Mouse (Mus musculus): ENCODE results near the gene Polr2l.

Gene Polr2l

GRCm38 (mm10) chr7:141475011-141475804 is at the start of gene Polr2l, which contains the start of gene Tspan4:
Polr2l (minus strand) TSS chr7:141475132.
Tspan4 (plus strand) TSS chr7:141475240.
- no peak for DNase-seq (ENCODE audit: low read depth)

GRCm38 (mm10) chr7:141524271-141524670 is 49.3 kb upstream of the Polr2l start:
- peak; percentile 39 for DNase-seq (ENCODE audit: low read depth)

GRCm38 (mm10) chr7:141523007-141523406 is 48.1 kb upstream of the Polr2l start:
- DNase-seq (ENCODE audit: low read depth), result no peak

GRCm38 (mm10) chr7:141519795-141520194 is 44.9 kb upstream of the Polr2l start:
- DNase-seq (ENCODE audit: low read depth), result no peak

GRCm38 (mm10) chr7:141518926-141519325 is 44.0 kb upstream of the Polr2l start:
- DNase-seq (ENCODE audit: low read depth), result no peak

- no peak for DNase-seq (ENCODE audit: low read depth)
Observed at GRCm38 (mm10) chr7:141518296-141518695, 43.4 kb upstream of the Polr2l start.

GRCm38 (mm10) chr7:141517638-141518037 is 42.7 kb upstream of the Polr2l start:
- DNase-seq (ENCODE audit: low read depth), result no peak

GRCm38 (mm10) chr7:141510681-141511191 is 35.8 kb upstream of the Polr2l start:
- no peak for DNase-seq (ENCODE audit: low read depth)

GRCm38 (mm10) chr7:141510196-141510595 is 35.3 kb upstream of the Polr2l start:
- no peak for DNase-seq (ENCODE audit: low read depth)

- no peak for DNase-seq (ENCODE audit: low read depth)
Observed at GRCm38 (mm10) chr7:141508160-141508559, 33.2 kb upstream of the Polr2l start.

- DNase-seq (ENCODE audit: low read depth), result no peak
Observed at GRCm38 (mm10) chr7:141506278-141506677, 31.3 kb upstream of the Polr2l start.

- no peak for DNase-seq (ENCODE audit: low read depth)
Observed at GRCm38 (mm10) chr7:141502556-141502905, 27.6 kb upstream of the Polr2l start.

- DNase-seq (ENCODE audit: low read depth), result no peak
Observed at GRCm38 (mm10) chr7:141501820-141502555, 27.1 kb upstream of the Polr2l start.

- no peak for DNase-seq (ENCODE audit: low read depth)
Observed at GRCm38 (mm10) chr7:141497600-141497999, 22.7 kb upstream of the Polr2l start.

GRCm38 (mm10) chr7:141495940-141496339 is 21.0 kb upstream of the Polr2l start:
- DNase-seq (ENCODE audit: low read depth), result no peak

- no peak for DNase-seq (ENCODE audit: low read depth)
Observed at GRCm38 (mm10) chr7:141495379-141495778, 20.4 kb upstream of the Polr2l start.

- no peak for DNase-seq (ENCODE audit: low read depth)
Observed at GRCm38 (mm10) chr7:141493729-141494128, 18.8 kb upstream of the Polr2l start.

GRCm38 (mm10) chr7:141492738-141493137 is 17.8 kb upstream of the Polr2l start:
- no peak for DNase-seq (ENCODE audit: low read depth)

- DNase-seq (ENCODE audit: low read depth), result no peak
Observed at GRCm38 (mm10) chr7:141491151-141491550, 16.2 kb upstream of the Polr2l start.

- DNase-seq (ENCODE audit: low read depth), result no peak
Observed at GRCm38 (mm10) chr7:141487141-141487540, 12.2 kb upstream of the Polr2l start.

GRCm38 (mm10) chr7:141486239-141486638 is 11.3 kb upstream of the Polr2l start:
- DNase-seq (ENCODE audit: low read depth), result no peak

- DNase-seq (ENCODE audit: low read depth), result no peak
Observed at GRCm38 (mm10) chr7:141485606-141486005, 10.7 kb upstream of the Polr2l start.

GRCm38 (mm10) chr7:141485186-141485585 is 10.3 kb upstream of the Polr2l start:
- no peak for DNase-seq (ENCODE audit: low read depth)
